Mouse (Mus musculus) kidney, postnatal 0 days (tissue): ENCODE results near the gene Cmip. TPM values are rescaled to one million over a fixed set of nuclear protein-coding genes. Genes with fewer than 3 reads are reported as not detected.

Source experiments
- ATAC-seq: fragments of 200-750 bp; cut with Nextera tagmentation; replicated peaks from 2 replicates; pipeline ENCODE4 v1.8.0; 2017; ENCODE audit warnings: low read depth, moderate number of reproducible peaks, moderate TSS enrichment, moderate library complexity; ENCODE audit not compliant: low FRiP score
- DNase-seq: peaks from one replicate; pipeline ENCODE4 v3.0.0-alpha.2; 2016; ENCODE audit warnings: low spot score
- H3K27ac ChIP-seq: fragments of 300-500 bp; sonication (generic); 2 replicates; pipeline ENCODE4 v1.5.1; 2014; ENCODE audit warnings: mild to moderate bottlenecking
- H3K27me3 ChIP-seq: fragments of 300-500 bp; sonication (generic); 2 replicates; pipeline ENCODE4 v1.6.1; 2014; ENCODE audit warnings: low read length, mixed read lengths; ENCODE audit not compliant: insufficient read depth
- H3K36me3 ChIP-seq: fragments of 300-500 bp; sonication (generic); 2 replicates; pipeline ENCODE4 v1.6.1; 2014; ENCODE audit warnings: low read length, mixed read lengths; ENCODE audit not compliant: insufficient read depth
- H3K4me1 ChIP-seq: fragments of 300-500 bp; sonication (generic); replicated peaks from 2 replicates; pipeline ENCODE4 v1.6.1; 2014; ENCODE audit warnings: antibody characterized with exemption, low read length, mixed read lengths; ENCODE audit not compliant: insufficient read depth
- H3K4me2 ChIP-seq: fragments of 300-500 bp; sonication (generic); 2 replicates; pipeline ENCODE4 v1.6.1; 2014; ENCODE audit warnings: mild to moderate bottlenecking, low read length, moderate library complexity, mixed read lengths
- H3K4me3 ChIP-seq: fragments of 300-500 bp; sonication (generic); replicated peaks from 2 replicates; pipeline ENCODE4 v1.5.1; 2014; ENCODE audit warnings: low read depth, low read length
- H3K9ac ChIP-seq: fragments of 300-500 bp; sonication (generic); 2 replicates; pipeline ENCODE4 v1.6.1; 2014; ENCODE audit warnings: low read depth, low read length
- H3K9me3 ChIP-seq: fragments of 300-500 bp; sonication (generic); replicated peaks from 2 replicates; pipeline ENCODE4 v1.6.1; 2016; ENCODE audit warnings: low read length, inconsistent platforms, mixed read lengths
- CTCF ChIP-seq: IDR thresholded peaks from 2 replicates; pipeline ENCODE4 v1.5.1; 2016; ENCODE audit warnings: antibody characterized with exemption, low read depth, mild to moderate bottlenecking, moderate library complexity
- WGBS: fragments of 180-500 bp; shearing (Covaris S2); extraction: QIAGEN DNeasy Blood & Tissue Kit; methylation state at CpG from one replicate; pipeline ENCODE4 v1.1.7; 2014; 5-methylcytosine and 5-hydroxymethylcytosine counted together
- polyA plus RNA-seq: library from polyadenylated mRNA; unstranded; fragments of >200 nt; fragmentation: Nextera tagmentation; extraction: Ambion mirVana; gene quantifications from 2 replicates; pipeline ENCODE4 v1.2.1, GENCODE M21; 2015

Cmip gene
- polyA plus RNA-seq, 1 experiment from 2014 or later = 36.8 TPM

- no peak overlapping the region for H3K27ac ChIP-seq
- WGBS = 54% methylated on average over 8 of the region's 8 CpGs
- DNase-seq (peak; percentile 34), ATAC-seq (no peak)
- no peaks in the 10 kb centered on the region for H3K9me3 ChIP-seq
- H3K4me2 ChIP-seq = no peak overlapping the region
- no peak overlapping the region for H3K9ac ChIP-seq
- H3K36me3 ChIP-seq = peaks cover 13% of the 10 kb centered on the region; the same call in 1 of the 2 replicates
- no peak for TF ChIP-seq CTCF
- 0 out of 2 replicates have a peak, but pooled peaks cover 8% of the 10 kb centered on the region for H3K4me1 ChIP-seq
- no peaks in the 10 kb centered on the region for H3K27me3 ChIP-seq
- no peak overlapping the region for H3K4me3 ChIP-seq
Measured at GRCm38 (mm10) chr8:117287966-117288365, 31.1 kb downstream of the Cmip start.

GRCm38 (mm10) chr8:117289016-117289415 is 32.2 kb downstream of the Cmip start:
- Histone ChIP-seq H3K4me1 (0 out of 2 replicates have a peak, but pooled peaks cover 16% of the 10 kb centered on the region), H3K9me3 (no peaks in the 10 kb centered on the region), H3K27ac (no peak overlapping the region), H3K9ac (no peak overlapping the region), H3K4me2 (no peak overlapping the region), H3K4me3 (no peak overlapping the region), H3K36me3 (peaks cover 13% of the 10 kb centered on the region; the same call in 1 of the 2 replicates), H3K27me3 (no peaks in the 10 kb centered on the region)
- ATAC-seq (no peak), DNase-seq (no peak)
- TF ChIP-seq CTCF = no peak
- WGBS = 71% methylated on average over 9 of the region's 9 CpGs

- Histone ChIP-seq H3K27ac (no peak overlapping the region), H3K27me3 (no peaks in the 10 kb centered on the region), H3K4me2 (no peak overlapping the region), H3K9me3 (no peaks in the 10 kb centered on the region), H3K36me3 (peaks cover 8% of the 10 kb centered on the region; the same call in 1 of the 2 replicates), H3K4me3 (no peak overlapping the region), H3K9ac (0 out of 2 replicates have a peak overlapping the region, but pooled peaks have one; percentile 2), H3K4me1 (0 out of 2 replicates have a peak, but pooled peaks cover 18% of the 10 kb centered on the region)
- no peak for ATAC-seq
- DNase-seq = no peak
- 52% methylated on average over 7 of the region's 7 CpGs for WGBS
- no peak for TF ChIP-seq CTCF
Measured at GRCm38 (mm10) chr8:117290506-117290905, 33.6 kb downstream of the Cmip start.

- Histone ChIP-seq H3K4me1 (0 out of 2 replicates have a peak, but pooled peaks cover 18% of the 10 kb centered on the region), H3K36me3 (no peaks in the 10 kb centered on the region), H3K4me2 (no peak overlapping the region), H3K27ac (no peak overlapping the region), H3K9ac (no peak overlapping the region), H3K27me3 (no peaks in the 10 kb centered on the region), H3K4me3 (no peak overlapping the region), H3K9me3 (no peaks in the 10 kb centered on the region)
- WGBS = 42% methylated on average over 8 of the region's 8 CpGs
- TF ChIP-seq CTCF = no peak
- ATAC-seq (no peak), DNase-seq (no peak)
Measured at GRCm38 (mm10) chr8:117292262-117292661, 35.4 kb downstream of the Cmip start.

- peaks cover 34% of the 10 kb centered on the region for H3K4me1 ChIP-seq
- no peak overlapping the region for H3K4me3 ChIP-seq
- no peaks in the 10 kb centered on the region for H3K9me3 ChIP-seq
- no peaks in the 10 kb centered on the region for H3K36me3 ChIP-seq
- H3K4me2 ChIP-seq = no peak overlapping the region
- DNase-seq (no peak), ATAC-seq (no peak)
- H3K27ac ChIP-seq = no peak overlapping the region
- WGBS = 74% methylated on average over 10 of the region's 10 CpGs
- no peaks in the 10 kb centered on the region for H3K27me3 ChIP-seq
- no peak overlapping the region for H3K9ac ChIP-seq
- TF ChIP-seq CTCF = no peak
Measured at GRCm38 (mm10) chr8:117294812-117295211, 37.9 kb downstream of the Cmip start.

- no peaks in the 10 kb centered on the region for H3K27me3 ChIP-seq
- H3K4me3 ChIP-seq = no peak overlapping the region
- DNase-seq = peak; percentile 53
- WGBS = 51% methylated on average over 12 of the region's 12 CpGs
- H3K36me3 ChIP-seq = no peaks in the 10 kb centered on the region
- peak overlapping the region; percentile 57 for H3K27ac ChIP-seq
- H3K9me3 ChIP-seq = no peaks in the 10 kb centered on the region
- peaks cover 40% of the 10 kb centered on the region for H3K4me1 ChIP-seq
- no peak overlapping the region for H3K9ac ChIP-seq
- no peak overlapping the region for H3K4me2 ChIP-seq
- no peak for TF ChIP-seq CTCF
- 0 out of 2 replicates have a peak, but pooled peaks have one; percentile 18 for ATAC-seq
Measured at GRCm38 (mm10) chr8:117297913-117298518, 41.2 kb downstream of the Cmip start.

GRCm38 (mm10) chr8:117299204-117299603 is 42.3 kb downstream of the Cmip start:
- ATAC-seq (no peak), DNase-seq (no peak)
- TF ChIP-seq CTCF = no peak
- Histone ChIP-seq H3K4me1 (peaks cover 40% of the 10 kb centered on the region), H3K4me3 (no peak overlapping the region), H3K27me3 (no peaks in the 10 kb centered on the region), H3K36me3 (no peaks in the 10 kb centered on the region), H3K27ac (no peak overlapping the region), H3K9ac (no peak overlapping the region), H3K9me3 (no peaks in the 10 kb centered on the region), H3K4me2 (no peak overlapping the region)
- WGBS = 68% methylated on average over 10 of the region's 10 CpGs
